Mouse (Mus musculus): ENCODE results near the gene Apba1.

The Apba1 gene

DNA sequence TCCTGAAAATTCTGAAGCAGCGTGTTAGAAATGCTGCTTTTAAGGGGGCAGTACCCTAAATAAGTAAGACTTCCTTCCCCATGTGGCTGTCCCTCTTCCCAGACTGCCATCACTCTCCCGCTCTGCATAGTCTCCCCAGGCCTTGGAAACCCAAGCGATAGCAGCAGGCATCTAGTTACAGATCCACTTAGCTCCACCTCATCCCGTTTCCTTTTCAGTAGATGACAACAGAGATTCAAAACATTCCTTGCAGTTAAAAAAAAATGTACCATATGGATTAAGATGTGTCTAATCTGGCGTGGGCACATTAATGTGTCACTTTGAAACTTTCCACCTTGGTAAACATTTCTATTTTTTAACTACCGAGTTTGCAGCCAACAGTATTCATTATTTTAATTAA is 48.1 kb downstream of the Apba1 start:
- no peak for DNase-seq (ENCODE audit: low spot score)

GRCm38 (mm10) chr19:23807371-23807770 is 48.7 kb downstream of the Apba1 start:
- DNase-seq (ENCODE audit: low spot score), result no peak

DNA sequence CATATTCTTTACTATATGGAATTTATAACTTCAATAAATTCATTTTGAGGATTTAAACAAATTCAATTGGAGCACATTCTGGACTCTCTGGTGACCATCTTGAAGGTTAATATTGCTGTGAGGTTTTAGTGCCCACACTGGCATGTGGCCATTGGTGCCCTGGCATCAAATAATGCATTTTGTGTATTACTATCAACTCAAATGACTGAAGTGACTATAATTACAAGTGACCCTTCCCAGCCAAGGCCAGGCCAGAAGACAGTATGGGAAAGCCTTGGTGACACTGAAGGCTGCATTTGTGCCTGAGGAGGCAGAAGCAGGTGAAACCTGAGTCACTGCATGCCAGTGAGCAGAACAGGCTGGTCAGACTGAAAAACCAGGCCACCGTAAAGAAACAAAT is 50.5 kb downstream of the Apba1 start:
- DNase-seq (ENCODE audit: low spot score), result no peak

DNA sequence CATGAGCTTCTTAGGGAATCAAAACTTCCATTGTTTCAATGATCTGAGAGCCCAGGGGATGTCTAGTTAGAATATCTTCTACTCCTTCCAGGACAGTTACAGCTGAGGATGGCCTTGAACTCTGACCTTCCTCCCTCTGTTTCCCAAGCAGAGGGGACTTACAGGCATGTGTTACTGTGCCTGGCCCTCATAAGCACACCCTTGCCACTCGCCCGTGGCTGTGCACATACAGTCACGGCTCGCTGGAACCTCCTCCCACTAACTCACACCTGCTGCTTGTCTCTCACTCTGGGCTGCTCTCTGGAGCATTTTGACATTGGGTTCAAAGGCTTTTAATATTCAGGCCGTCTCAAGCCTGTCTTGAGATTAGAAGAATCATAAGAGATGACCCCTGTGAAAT is 51.8 kb downstream of the Apba1 start:
- DNase-seq (ENCODE audit: low spot score), result no peak

- DNase-seq (ENCODE audit: low spot score), result no peak
Observed at GRCm38 (mm10) chr19:23810976-23811375, 52.3 kb downstream of the Apba1 start.

- no peak for DNase-seq (ENCODE audit: low spot score)
Observed at GRCm38 (mm10) chr19:23816762-23817161, 58.1 kb downstream of the Apba1 start.

DNA sequence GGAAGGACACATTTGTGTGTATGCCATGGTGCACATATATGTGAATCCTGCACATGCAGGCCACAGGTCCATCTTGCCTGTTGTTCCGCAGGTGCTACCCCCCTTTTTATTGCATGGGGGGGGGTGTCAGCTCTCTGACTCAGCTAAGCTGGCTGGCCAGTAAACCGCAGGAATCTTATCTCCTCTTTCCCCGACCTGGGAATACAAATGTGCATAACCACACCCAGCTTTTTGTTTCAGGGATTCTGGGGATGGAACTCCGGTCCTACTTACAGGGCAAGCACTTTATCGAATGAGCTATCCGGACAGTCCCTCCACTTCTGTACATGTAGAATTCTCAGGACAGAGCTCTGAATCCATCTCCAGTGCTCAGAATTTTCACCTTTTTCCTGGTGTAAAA is 58.5 kb downstream of the Apba1 start:
- no peak for DNase-seq (ENCODE audit: low spot score)

DNA sequence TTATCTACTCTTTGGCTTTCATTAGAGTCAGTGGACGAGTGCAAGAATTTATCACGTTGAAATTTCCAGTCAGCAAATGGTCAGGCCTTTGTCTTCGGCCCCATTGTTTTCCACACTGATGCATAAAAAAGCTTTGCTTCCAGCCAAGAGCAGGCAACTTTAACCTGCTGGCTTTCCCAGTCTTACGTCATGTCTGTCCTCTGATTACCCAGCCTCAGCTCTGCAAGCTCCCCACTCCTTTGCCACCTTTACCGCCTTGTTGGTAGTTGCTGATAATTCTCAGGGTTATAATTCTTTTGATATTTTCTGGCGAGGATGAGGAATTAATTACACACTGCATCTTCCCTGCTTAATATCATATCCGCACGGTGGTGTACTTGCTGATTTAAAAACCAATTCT is 61.2 kb downstream of the Apba1 start:
- no peak for DNase-seq (ENCODE audit: low spot score)

- no peak for DNase-seq (ENCODE audit: low spot score)
Observed at GRCm38 (mm10) chr19:23822497-23822896, 63.8 kb downstream of the Apba1 start.

DNA sequence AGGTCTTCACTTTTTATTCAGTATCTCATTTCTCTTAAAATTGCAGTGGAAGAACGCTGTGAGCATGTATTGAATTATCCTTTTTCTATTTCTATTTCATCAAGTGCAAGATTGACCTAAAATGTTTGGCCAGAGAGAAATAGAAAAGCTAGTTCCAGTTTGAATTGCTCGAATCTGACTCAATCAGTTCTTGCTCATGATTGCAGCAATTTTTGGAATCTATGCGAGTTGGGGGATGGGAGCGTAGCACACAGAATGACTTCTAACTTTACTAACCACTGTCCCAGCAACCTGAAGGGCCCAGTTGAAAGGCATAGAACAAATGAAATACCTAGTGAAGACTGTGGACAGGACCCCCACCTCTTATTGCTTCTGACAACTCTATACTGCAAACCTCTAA is 64.8 kb downstream of the Apba1 start:
- no peak for DNase-seq (ENCODE audit: low spot score)

- no peak for DNase-seq (ENCODE audit: low spot score)
Observed at GRCm38 (mm10) chr19:23826251-23826650, 67.6 kb downstream of the Apba1 start.

DNA sequence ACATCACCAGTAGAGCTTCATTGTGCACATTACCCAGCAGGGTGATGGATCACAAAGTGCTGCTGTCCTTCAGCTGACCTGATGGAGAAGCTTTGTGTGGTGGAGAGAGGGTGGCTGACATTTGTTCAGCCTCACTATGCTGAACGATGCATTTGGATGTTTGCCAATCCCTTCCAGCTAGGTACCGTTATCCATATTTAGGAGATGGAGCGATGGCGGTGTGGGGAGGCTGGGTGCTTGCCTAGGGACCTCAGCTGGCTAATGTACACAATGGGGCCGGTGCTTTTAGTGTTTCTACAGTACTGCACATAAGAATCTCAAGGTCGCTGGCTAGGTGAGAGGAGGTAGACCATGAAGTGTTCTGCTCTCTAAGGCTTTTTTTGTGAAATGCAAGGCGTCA is 72.1 kb downstream of the Apba1 start:
- DNase-seq (ENCODE audit: low spot score), result no peak

GRCm38 (mm10) chr19:23833685-23834682 is 75.3 kb downstream of the Apba1 start:
- no peak for DNase-seq (ENCODE audit: low spot score)

DNA sequence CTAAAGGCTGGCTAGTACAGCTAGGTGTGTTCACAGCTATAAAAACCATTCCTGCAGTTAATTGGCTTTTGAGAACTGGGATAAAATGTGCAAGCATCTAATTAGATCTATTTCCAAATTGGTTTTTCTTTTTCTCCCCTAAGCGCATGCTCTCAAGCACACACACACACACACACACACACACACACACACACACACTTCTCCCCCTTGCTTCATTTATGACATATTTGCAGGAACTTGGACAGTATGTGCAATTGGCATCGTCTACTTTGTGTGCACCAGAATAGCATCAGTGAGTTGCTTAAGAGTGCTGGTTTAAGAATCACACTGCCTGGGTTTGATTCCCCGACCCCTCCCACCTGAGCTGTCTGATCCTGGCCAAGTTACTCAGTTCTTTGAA is 76.0 kb downstream of the Apba1 start:
- DNase-seq (ENCODE audit: low spot score), result no peak

GRCm38 (mm10) chr19:23855832-23856231 is 97.1 kb downstream of the Apba1 start:
- no peak for DNase-seq (ENCODE audit: low spot score)

- no peak for DNase-seq (ENCODE audit: low spot score)
Observed at GRCm38 (mm10) chr19:23858091-23858490, 99.4 kb downstream of the Apba1 start.

- no peak for DNase-seq (ENCODE audit: low spot score)
Observed at GRCm38 (mm10) chr19:23858781-23859180, 100.1 kb downstream of the Apba1 start.

DNA sequence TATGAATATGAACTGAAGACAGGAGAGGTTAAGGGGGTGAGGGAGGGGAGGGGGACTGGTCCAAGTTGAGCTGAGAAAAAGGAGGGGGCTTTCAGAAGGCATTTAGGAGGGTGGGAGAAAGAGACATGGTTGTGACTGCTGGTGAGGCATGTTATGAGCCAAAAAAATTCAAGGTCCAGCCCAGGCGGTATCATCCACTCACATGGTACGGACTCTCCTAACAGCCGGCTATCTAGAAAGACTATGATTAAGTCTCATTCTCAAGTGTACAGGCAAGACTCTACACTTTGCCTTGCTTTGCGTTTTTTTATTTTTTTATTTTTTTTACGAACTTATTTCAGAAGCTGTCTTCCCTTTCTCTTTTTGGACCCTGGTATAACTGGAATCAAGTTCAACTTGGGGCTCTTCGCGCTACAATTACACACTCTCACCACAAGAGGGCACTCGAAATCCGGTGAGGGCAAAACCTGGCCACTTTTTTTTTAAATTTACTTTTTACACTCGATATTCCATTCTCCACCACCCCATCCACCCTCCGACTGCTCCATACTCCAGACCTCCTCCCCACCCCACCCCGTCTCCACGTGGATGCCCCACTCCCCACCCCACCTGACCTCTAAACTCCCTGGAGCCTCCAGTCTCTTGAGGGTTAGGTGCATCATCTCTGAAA is 101.6 kb downstream of the Apba1 start:
- DNase-seq (ENCODE audit: low spot score), result no peak

GRCm38 (mm10) chr19:23862736-23863135 is 104.0 kb downstream of the Apba1 start:
- DNase-seq (ENCODE audit: low spot score), result no peak

- DNase-seq (ENCODE audit: low spot score), result no peak
Observed at GRCm38 (mm10) chr19:23863959-23864358, 105.3 kb downstream of the Apba1 start.

GRCm38 (mm10) chr19:23866045-23866444 is 107.4 kb downstream of the Apba1 start:
- DNase-seq (ENCODE audit: low spot score), result no peak

DNA sequence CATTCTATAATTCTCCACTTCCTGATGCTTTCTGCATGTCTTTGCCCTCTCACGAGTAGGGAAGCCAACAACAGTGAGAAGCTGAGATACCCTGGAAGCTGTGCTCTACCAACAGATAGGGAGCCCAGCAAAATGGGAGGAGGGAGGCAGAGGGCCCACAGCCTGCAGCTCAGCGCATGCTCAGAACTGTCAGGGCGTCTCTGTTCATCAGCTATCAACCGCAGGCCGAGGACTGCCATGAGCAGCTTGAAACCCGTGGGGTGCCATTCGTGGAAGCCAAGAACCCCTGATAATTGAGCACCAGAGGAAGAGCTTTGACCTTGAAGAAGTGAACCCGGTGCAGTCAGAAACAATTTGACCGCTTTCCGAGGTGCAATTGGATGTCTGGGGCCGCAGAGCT is 108.4 kb downstream of the Apba1 start:
- DNase-seq (ENCODE audit: low spot score), result no peak

GRCm38 (mm10) chr19:23867589-23867988 is 108.9 kb downstream of the Apba1 start:
- DNase-seq (ENCODE audit: low spot score), result no peak

Measured in ovary, adult 18-20 months (tissue).